Mouse (Mus musculus): ENCODE measurements around the gene Atad2b. TPM values are rescaled to one million over a fixed set of nuclear protein-coding genes. Genes with fewer than 3 reads are reported as not detected.
"Not testable (repeated sequence)": the region's sequence is repeated elsewhere in the genome, so short reads cannot be mapped to it uniquely, and the experiment has no call there.

The Atad2b gene
- total and polyA plus RNA-seq, 3 experiments, result 6.9 to 10.3 (median 7.3) TPM

- Histone ChIP-seq H3K27me3 (replicated peaks) (no peaks in the 10 kb centered on the region), H3K9ac (ENCODE audit: insufficient read depth, low read depth) (no peak overlapping the region), H3K36me3 (replicated peaks in 1 of 2; ENCODE audit: control insufficient read depth in 1 of 2, insufficient read depth in 1 of 2, low read length in 1 of 2) (peaks cover 0 to 4% of the 10 kb centered on the region in 2 experiments), H3K4me1 (ENCODE audit: control insufficient read depth in 1 of 2, insufficient read depth in 2 of 2) (no peaks in the 10 kb centered on the region), H3K9me3 (replicated peaks; ENCODE audit: low read length) (no peaks in the 10 kb centered on the region), H3K4me2 (ENCODE audit: insufficient read depth, low read depth, poor library complexity, severe bottlenecking) (no peak overlapping the region), H3K27ac (ENCODE audit: insufficient read depth, low read depth) (no peak overlapping the region), H3K79me2 (replicated peaks; ENCODE audit: control insufficient read depth, extremely low read depth, insufficient read depth, poor library complexity, severe bottlenecking) (no peaks in the 10 kb centered on the region), H3K4me3 (replicated peaks in 1 of 3; ENCODE audit: low read depth in 2 of 3, low read length in 2 of 3, poor library complexity in 1 of 3) (no peak overlapping the region)
- in situ Hi-C loops (cut with MboI; ENCODE audit: low pct_ligation_motif_present, low pct_unique_long_range_greater_than_20kb, low sequenced_read_pairs) (no loop called here), dilution Hi-C loops (cut with MboI; ENCODE audit: extremely low pct_ligation_motif_present, extremely low pct_unique_long_range_greater_than_20kb, low sequenced_read_pairs) (no loop called here)
- TF ChIP-seq ETS1 (conservative IDR thresholded peaks at IDR 0.05; ENCODE audit: low read depth, low read length) (no peak), BHLHE40 (IDR thresholded peaks at IDR 0.05; ENCODE audit: low read depth, low read length) (no peak), JUN (IDR thresholded peaks at IDR 0.05; ENCODE audit: insufficient read depth, low read depth, low read length) (no peak), USF1 (IDR thresholded peaks at IDR 0.05; ENCODE audit: low read depth, low read length) (no peak), CHD2 (IDR thresholded peaks at IDR 0.05; ENCODE audit: low read length) (no peak), HCFC1 (IDR thresholded peaks at IDR 0.05; ENCODE audit: low read depth, low read length) (no peak), JUND (conservative IDR thresholded peaks at IDR 0.05; ENCODE audit: low read depth, low read length) (no peak), ZNF384 (IDR thresholded peaks at IDR 0.05; ENCODE audit: low read depth, low read length) (no peak), KAT2A (IDR thresholded peaks at IDR 0.05; ENCODE audit: insufficient replicate concordance, low read length) (no peak), TBP (conservative IDR thresholded peaks at IDR 0.05; ENCODE audit: low read depth, low read length) (no peak), CTCF (conservative IDR thresholded peaks at IDR 0.05 in 1 of 2, IDR thresholded peaks at IDR 0.05 in 1 of 2; ENCODE audit: low read depth in 2 of 2, low read length in 2 of 2) (no peak), NRF1 (IDR thresholded peaks at IDR 0.05; ENCODE audit: low read depth, low read length) (no peak)
- no peak for DNase-seq (ENCODE audit: extremely low read depth)
Observed at GRCm38 (mm10) chr12:4996981-4997380, 79.8 kb downstream of the Atad2b start.

GRCm38 (mm10) chr12:5005338-5005737 is 88.2 kb downstream of the Atad2b start:
- no peaks in the 10 kb centered on the region for H3K9me3 ChIP-seq (replicated peaks; ENCODE audit: low read length)
- in situ Hi-C loops (cut with MboI; ENCODE audit: low pct_ligation_motif_present, low pct_unique_long_range_greater_than_20kb, low sequenced_read_pairs), result no loop called here
- no peak overlapping the region for H3K4me3 ChIP-seq (replicated peaks in 1 of 3; ENCODE audit: low read depth in 2 of 3, low read length in 2 of 3, poor library complexity in 1 of 3)
- H3K79me2 ChIP-seq (replicated peaks; ENCODE audit: control insufficient read depth, extremely low read depth, insufficient read depth, poor library complexity, severe bottlenecking), result no peaks in the 10 kb centered on the region
- TF ChIP-seq RCOR1 (conservative IDR thresholded peaks at IDR 0.05; ENCODE audit: low read depth, low read length), result no peak
- no peak for TF ChIP-seq POLR2AphosphoS2 (IDR thresholded peaks at IDR 0.05; ENCODE audit: low read depth, low read length)
- TF ChIP-seq USF1 (IDR thresholded peaks at IDR 0.05; ENCODE audit: low read depth, low read length), result no peak
- no peak for TF ChIP-seq IRF4 (IDR thresholded peaks at IDR 0.05; ENCODE audit: low read depth, low read length)
- TF ChIP-seq MAZ (IDR thresholded peaks at IDR 0.05; ENCODE audit: low read depth, low read length), result no peak
- no peak for TF ChIP-seq JUND (conservative IDR thresholded peaks at IDR 0.05; ENCODE audit: low read depth, low read length)
- no peak for TF ChIP-seq MAX (IDR thresholded peaks at IDR 0.05; ENCODE audit: low read length)
- no peak for TF ChIP-seq ZC3H11A (IDR thresholded peaks at IDR 0.05; ENCODE audit: low read depth, low read length)
- TF ChIP-seq E2F4 (IDR thresholded peaks at IDR 0.05; ENCODE audit: insufficient replicate concordance, low read depth, low read length), result no peak
- no peak for DNase-seq (ENCODE audit: extremely low read depth)
- H3K4me1 ChIP-seq (ENCODE audit: control insufficient read depth in 1 of 2, insufficient read depth in 2 of 2), result no peaks in the 10 kb centered on the region
- dilution Hi-C loops (cut with MboI; ENCODE audit: extremely low pct_ligation_motif_present, extremely low pct_unique_long_range_greater_than_20kb, low sequenced_read_pairs), result no loop called here
- no peaks in the 10 kb centered on the region for H3K27me3 ChIP-seq (replicated peaks)
- H3K36me3 ChIP-seq (replicated peaks in 1 of 2; ENCODE audit: control insufficient read depth in 1 of 2, insufficient read depth in 1 of 2, low read length in 1 of 2), result peaks cover 3 to 8% of the 10 kb centered on the region in 2 experiments
- no peak overlapping the region for H3K4me2 ChIP-seq (ENCODE audit: insufficient read depth, low read depth, poor library complexity, severe bottlenecking)
- H3K9ac ChIP-seq (ENCODE audit: insufficient read depth, low read depth), result no peak overlapping the region
- no peak overlapping the region for H3K27ac ChIP-seq (ENCODE audit: insufficient read depth, low read depth)

- H3K79me2 ChIP-seq (replicated peaks; ENCODE audit: control insufficient read depth, extremely low read depth, insufficient read depth, poor library complexity, severe bottlenecking); dilution Hi-C loops (cut with MboI; ENCODE audit: extremely low pct_ligation_motif_present, extremely low pct_unique_long_range_greater_than_20kb, low sequenced_read_pairs); H3K9me3 ChIP-seq (replicated peaks; ENCODE audit: low read length); in situ Hi-C loops (cut with MboI; ENCODE audit: low pct_ligation_motif_present, low pct_unique_long_range_greater_than_20kb, low sequenced_read_pairs); DNase-seq (ENCODE audit: extremely low read depth); H3K4me2 ChIP-seq (ENCODE audit: insufficient read depth, low read depth, poor library complexity, severe bottlenecking); H3K27ac ChIP-seq (ENCODE audit: insufficient read depth, low read depth); H3K4me3 ChIP-seq (replicated peaks in 1 of 3; ENCODE audit: low read depth in 2 of 3, low read length in 2 of 3, poor library complexity in 1 of 3); H3K4me1 ChIP-seq (ENCODE audit: control insufficient read depth in 1 of 2, insufficient read depth in 2 of 2); H3K27me3 ChIP-seq (replicated peaks); H3K9ac ChIP-seq (ENCODE audit: insufficient read depth, low read depth); H3K36me3 ChIP-seq (replicated peaks in 1 of 2; ENCODE audit: control insufficient read depth in 1 of 2, insufficient read depth in 1 of 2, low read length in 1 of 2): not testable (repeated sequence)
Observed at GRCm38 (mm10) chr12:5005776-5006175, 88.6 kb downstream of the Atad2b start.

- peaks cover 8 to 20% of the 10 kb centered on the region in 2 experiments for H3K36me3 ChIP-seq (replicated peaks in 1 of 2; ENCODE audit: control insufficient read depth in 1 of 2, insufficient read depth in 1 of 2, low read length in 1 of 2)
- dilution Hi-C loops (cut with MboI; ENCODE audit: extremely low pct_ligation_motif_present, extremely low pct_unique_long_range_greater_than_20kb, low sequenced_read_pairs); H3K4me2 ChIP-seq (ENCODE audit: insufficient read depth, low read depth, poor library complexity, severe bottlenecking); H3K4me3 ChIP-seq (replicated peaks in 1 of 3; ENCODE audit: low read depth in 2 of 3, low read length in 2 of 3, poor library complexity in 1 of 3); H3K4me1 ChIP-seq (ENCODE audit: control insufficient read depth in 1 of 2, insufficient read depth in 2 of 2); H3K9me3 ChIP-seq (replicated peaks; ENCODE audit: low read length); H3K9ac ChIP-seq (ENCODE audit: insufficient read depth, low read depth); DNase-seq (ENCODE audit: extremely low read depth); H3K27me3 ChIP-seq (replicated peaks); H3K27ac ChIP-seq (ENCODE audit: insufficient read depth, low read depth); H3K79me2 ChIP-seq (replicated peaks; ENCODE audit: control insufficient read depth, extremely low read depth, insufficient read depth, poor library complexity, severe bottlenecking); in situ Hi-C loops (cut with MboI; ENCODE audit: low pct_ligation_motif_present, low pct_unique_long_range_greater_than_20kb, low sequenced_read_pairs): not testable (repeated sequence)
Observed at GRCm38 (mm10) chr12:5008638-5009037, 91.5 kb downstream of the Atad2b start.
